Mouse (Mus musculus) left cerebral cortex, adult 18-20 months (tissue): ENCODE results near the gene Dennd1c. TPM values are rescaled to one million over a fixed set of nuclear protein-coding genes. Genes with fewer than 3 reads are reported as not detected.
A peak's percentile ranks its signal among the peaks of the same experiment; 100 is the strongest.

Experiments used
- DNase-seq, 2 experiments: peaks; one replicate each; pipeline ENCODE4 v3.0.0; 2021 to 2022; ENCODE audit warnings: low spot score in 2 of 2, mixed read lengths in 1 of 2
- total RNA-seq, 2 experiments: library from RNA; stranded (reverse); gene quantifications; 2 replicates each; pipeline ENCODE4 v1.2.3; 2021

Gene Dennd1c
- total RNA-seq, 2 experiments from 2014 or later: 1.2 to 1.8 TPM

DNA sequence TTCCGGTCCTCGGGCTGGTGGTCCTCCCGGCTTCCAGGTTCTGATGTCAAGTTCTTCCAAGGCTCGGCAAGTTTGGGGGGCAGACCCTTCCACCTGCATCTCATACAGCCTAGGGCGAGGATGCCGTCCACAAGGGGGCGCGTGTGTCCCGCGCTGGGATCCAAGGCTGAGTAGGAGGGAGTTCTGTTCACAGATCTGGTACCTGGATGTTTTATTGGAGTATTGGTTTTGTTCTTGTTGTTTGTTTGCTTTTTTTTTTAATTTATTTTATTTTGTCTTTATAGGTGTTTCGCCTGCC lies 18.3 kb upstream of the Dennd1c start:
- DNase-seq: peak; percentile 86 to 89

DNA sequence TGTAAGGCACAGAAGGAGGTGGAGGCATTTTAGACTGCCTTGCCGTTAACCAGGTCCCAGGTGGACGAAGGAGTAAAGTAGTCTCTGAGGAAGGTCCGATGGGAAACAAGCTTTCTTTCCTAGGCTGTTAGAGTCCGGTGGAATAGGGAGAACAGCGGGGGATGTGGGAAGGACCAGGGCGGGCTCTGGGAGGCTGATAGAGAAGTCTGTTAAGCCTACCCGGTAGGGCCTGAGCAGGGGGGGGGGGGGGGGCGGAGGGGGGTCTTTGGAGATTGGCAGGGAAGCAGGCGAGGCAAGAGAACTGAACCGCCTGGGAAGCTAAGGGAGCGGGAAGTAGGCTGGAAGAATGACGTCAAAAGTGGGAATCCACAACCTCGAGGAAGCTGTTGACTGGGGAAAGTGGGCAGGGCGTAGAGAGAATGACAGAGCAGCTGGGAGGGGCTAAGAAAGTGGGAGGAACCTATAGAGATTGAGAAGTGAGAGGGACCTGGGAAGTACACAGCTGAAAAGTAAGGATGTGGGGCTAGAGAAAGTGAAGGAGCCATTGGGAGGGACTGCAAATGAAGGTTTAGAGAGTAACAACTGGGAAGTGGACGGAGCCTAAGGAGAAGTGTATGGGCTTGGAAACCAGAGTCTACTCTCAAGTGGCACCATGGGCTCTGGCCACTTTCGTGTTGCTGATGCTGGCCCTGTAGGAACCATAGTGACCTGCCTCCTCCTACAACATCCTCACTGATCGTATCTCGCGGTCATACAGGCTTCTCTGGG lies 17.7 kb upstream of the Dennd1c start:
- no peak for DNase-seq

DNA sequence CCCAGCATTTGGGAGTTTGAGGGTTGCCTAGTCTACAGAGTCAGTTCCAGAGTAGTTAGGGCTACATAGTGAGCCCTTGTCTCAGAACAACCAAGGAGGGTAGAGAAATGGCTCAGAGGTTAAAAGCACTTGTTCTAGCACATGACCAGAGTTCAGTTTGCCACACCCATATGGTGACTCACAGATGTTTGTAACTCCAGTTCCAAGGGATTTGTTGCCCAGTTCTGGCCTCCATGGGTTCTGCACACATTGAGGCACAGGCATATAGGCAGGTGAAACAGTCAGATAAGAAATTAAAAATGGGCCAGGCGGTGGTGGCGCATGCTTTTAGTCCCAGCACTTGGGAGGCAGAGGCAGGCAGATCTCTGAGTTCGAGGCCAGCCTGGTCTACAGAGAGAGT lies 15.9 kb upstream of the Dennd1c start:
- DNase-seq: no peak

DNA sequence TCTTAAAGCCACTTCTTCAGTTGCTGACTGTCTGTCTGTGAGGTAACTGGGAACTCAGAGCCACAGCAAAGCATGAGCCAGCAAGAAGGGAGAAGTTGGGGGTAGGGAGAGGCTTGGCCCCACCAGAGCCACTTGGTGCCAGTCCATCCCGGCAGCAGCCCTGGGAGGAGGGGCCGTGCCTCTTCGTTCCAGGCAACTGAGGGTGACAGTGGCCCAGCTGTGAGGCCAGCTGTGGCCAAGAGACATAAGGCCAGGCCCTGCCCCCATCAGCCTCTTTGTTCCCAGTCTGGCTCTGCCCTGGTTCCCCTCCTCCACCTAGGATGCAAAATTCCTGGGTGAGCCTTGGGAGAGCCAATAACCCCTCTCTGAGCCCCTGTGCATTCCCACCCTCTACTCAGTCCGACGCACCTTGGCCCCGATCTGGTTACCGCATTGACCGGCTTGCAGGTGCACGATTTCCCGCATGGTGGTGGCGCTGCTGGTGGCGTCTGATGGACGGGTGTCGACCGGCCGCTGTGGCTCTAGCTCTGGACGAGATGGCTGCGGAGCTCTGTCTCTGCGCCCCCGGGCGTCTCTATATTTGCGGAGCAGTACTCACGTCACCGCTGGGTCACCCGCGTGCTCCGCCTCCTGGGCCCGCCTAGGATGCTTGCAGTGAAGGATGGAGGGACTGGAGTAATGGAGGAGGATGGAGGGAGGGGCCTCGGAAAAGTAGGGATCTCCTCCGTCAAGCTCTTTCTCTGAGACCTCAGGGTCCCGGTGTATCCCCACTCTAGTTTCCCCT lies 8.9 kb upstream of the Dennd1c start, which contains the start of gene Tubb4a:
Gene Tubb4a, minus strand, starts transcription at position 734 of the 784 bp plus-strand sequence.
- DNase-seq: peak; percentile 89 to 90

DNA sequence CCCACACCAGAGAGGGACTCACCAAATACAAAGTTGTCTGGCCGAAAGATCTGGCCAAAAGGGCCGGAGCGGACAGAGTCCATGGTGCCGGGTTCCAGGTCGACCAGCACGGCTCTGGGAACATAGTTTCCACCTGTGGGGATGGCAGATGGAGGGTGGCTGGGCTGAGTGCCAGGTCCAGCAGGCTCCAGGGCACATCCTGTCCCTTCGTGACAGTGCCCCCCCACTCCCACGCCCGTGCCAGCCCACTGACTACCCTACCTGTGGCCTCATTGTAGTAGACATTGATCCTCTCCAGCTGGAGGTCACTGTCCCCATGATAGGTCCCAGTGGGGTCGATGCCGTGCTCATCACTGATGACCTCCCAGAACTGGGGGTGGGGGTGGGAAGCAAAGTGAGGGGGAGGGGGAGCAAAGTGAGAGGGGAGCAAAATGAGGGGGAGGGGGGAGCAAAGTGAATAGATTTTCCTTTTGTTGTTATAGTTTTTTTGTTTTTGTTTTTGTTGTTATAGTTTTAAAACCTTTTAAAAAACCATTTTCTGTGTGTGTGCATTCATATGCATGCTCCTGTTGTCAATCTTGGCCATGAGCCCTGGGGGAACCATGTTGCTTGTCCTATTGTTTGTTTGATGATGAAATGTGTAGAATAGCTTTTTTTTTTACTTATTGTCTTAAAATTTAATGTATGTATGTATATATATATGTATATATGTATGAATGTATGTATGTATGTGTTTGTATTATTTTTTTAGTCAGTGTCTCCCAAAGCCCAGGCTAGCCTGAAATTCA lies 7.8 kb upstream of the Dennd1c start:
- DNase-seq: no peak

DNA sequence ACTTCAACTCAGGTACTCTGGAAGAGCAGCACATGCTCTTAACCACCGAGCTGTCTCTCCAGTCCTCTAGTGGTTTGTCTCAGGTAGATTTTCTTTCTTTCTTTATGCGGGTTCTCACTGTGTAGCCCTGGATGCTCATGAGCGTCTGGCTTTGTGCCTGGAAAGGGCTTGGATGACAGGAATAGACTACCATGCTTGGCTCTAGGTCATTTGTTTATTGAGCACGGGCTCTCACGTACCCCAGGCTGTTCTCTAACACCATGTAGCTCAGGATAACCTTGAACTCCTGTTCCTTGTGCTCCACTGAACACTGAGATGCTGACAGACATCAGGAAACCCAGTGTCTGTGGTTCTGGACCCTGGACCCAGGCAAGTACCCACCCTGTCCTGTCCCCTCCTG lies 4.2 kb upstream of the Dennd1c start:
- no peak for DNase-seq

DNA sequence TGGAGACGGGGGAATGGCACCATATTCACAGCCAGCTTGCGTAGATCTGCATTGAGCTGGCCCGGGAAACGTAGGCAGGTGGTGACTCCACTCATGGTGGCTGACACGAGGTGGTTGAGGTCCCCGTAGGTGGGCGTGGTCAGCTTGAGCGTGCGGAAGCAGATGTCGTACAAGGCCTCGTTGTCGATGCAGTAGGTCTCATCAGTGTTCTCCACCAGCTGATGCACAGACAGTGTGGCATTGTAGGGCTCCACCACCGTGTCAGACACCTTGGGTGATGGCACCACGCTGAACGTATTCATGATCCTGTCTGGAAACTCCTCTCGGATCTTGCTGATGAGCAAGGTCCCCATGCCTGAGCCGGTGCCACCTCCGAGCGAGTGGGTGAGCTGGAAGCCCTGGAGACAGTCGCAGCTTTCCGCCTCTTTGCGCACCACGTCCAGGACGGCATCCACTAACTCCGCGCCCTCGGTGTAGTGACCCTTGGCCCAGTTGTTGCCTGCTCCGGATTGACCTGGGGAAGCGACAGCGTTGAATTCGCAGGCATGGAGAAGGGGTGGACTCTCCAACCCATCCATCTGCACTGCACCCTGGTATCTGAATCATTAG lies 3.0 kb upstream of the Dennd1c start:
- DNase-seq: no peak

DNA sequence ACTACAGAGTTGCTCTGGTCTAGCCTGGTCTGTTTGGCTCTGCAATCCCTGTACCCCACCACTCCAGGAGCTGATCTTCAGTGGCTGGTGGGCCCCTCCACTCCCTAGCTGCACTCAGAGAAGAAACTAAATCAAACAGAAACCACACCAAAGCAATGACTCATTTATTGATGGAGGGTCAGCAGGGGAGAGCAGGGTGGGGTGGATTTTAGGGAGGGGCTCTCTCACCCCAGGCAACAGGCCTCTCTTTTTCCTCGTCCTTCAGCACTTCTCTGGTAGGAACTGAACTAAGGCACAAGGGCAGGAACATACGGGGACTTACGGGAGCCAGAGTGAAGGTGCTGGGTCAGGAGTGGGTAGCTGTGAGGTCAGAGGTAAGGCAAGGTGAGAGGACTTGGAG lies 1.6 kb upstream of the Dennd1c start:
- DNase-seq: no peak

DNA sequence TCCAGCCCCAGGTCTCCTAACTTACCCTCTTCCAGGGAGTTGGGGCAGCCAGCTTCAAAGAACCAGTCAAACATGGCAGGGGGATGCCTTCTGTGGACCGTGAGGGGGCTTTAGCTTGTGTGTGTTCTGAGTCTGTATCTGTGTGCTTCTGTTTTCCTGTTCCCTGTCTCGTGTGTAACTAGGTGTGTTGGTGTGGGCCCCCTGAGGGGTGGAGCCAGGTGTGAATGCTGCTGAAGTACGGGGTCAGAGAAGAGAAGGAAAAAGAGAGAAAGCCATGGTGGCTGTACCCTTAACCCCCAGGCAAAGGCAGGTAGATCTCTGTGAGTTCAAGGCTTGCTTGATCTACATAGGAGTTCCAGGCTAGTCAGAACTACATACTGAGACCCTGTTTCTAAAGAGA lies 1.4 kb downstream of the Dennd1c start:
- no peak for DNase-seq

DNA sequence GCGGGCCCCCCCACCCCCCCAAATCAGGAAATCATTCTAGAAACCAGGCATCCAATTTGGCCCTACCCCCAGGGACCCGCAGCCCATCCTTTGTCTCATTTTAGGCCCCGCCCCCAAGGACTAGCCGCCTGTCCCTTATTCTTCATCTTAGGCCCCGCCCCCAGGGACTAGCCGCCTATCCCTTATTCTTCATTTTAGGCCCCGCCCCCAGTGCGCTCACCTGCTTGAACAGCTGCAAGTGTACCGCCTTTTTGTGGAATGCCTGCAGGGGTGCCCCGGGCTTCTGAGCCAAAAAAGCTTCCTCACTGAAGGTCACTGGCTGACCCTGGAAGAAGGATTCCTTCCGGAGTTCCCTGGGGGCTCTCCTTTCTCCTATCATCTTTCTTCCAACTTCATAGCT lies 7.6 kb downstream of the Dennd1c start:
- DNase-seq: no peak

DNA sequence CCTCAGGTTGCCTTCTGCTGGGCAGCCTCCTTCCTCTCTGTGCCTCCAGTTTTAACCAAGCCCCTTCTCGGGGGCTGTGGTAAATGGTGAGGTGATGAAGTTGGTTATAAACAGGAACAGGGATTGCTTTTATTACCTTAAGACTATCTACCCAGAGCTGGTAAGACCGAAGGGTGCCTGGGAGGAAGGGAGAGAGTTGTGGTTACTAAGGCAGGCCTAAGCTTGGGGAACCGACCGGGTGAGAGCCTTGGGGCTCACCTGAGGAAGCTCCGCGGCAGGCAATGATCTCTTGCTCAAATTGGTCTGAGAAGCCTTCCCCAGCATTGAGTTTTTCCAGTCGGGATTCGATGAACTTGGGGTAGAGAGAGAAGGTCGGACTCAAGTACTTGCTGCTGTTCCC lies 8.0 kb downstream of the Dennd1c start:
- no peak for DNase-seq

DNA sequence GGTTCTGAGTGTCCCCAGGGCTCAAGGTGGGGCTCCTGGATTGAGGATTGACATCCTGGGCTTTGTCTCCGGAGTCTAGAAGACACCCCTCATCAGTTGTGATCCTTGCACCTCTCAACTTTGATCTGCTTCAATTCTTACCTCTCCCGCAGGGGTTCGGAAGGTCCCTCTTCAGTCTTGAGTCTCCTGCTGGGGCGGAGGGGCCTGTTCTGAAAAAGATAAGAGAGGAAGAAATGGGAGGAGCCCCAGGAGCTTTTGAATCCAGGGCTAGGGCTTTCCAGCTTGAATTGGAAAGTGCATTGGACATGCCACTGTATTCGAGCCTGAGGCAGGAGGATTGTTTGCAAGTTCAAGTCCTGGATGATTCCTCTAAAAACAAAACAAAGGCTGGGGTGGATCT lies 11.4 kb downstream of the Dennd1c start:
- no peak for DNase-seq

DNA sequence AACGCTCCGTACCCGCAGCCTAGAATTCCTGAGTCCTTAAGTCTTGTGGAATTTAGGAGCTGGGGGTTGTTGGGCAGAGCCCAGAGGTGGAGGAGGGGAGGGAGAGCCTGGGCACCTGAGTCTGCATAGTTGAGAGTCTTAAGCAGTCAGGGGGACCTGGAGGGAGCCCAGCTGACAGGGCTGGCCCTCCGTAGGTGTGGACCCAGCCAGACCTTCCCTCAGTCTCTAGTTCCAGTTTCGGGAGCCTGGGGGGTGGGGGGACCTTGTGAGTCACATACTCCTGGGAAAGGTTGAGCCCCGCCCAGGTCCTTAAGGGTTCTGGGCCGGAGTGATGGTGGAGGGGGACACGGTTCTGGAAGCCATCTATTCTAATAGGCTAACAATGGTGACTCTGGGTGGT lies 15.3 kb downstream of the Dennd1c start:
- no peak for DNase-seq

DNA sequence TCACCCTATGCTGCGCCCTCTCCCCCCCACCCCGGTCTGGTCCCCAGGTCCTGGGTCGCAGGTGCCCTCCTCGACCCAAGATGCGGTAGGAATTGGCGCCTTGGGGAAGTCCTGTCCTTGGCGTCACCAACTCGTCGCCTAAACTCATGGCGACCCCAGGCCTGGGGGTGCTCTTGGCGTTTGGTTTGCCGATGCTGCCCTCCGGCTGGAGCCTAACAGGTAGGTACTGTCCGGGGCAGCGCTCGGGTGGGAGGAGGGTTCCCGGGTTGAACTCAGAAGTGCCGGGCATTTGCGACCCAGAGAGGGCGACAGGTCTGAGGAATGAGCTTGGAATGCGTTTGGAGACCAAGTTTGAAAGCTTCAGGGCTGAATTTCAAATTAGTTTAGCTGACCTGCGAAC lies 15.8 kb downstream of the Dennd1c start:
- no peak for DNase-seq

DNA sequence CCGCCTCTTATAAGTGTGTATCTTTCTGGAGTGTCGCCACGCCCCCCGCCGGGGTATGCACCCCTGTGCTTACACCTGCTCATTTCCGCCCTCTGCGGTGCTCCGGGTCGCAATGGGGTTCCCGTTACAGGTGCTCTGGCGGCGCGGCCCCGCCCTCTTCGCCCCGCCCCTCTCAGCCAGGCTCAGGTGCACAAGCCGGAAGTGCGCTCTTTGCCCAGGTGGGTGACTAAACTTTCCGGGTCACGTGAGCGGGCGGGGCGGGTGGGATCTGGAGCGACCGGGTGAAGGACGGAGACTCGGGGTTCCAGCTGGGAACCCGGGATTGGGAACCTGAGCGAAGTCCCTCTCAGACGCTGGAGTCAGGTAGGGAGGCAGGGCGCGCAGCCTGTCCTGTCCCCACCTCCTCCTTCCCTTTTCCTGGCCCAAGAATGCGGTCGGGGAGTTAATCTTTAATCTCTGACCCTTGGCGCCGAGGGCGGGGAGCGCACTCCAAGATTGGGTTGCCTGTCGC lies 16.2 kb downstream of the Dennd1c start:
- no peak for DNase-seq

DNA sequence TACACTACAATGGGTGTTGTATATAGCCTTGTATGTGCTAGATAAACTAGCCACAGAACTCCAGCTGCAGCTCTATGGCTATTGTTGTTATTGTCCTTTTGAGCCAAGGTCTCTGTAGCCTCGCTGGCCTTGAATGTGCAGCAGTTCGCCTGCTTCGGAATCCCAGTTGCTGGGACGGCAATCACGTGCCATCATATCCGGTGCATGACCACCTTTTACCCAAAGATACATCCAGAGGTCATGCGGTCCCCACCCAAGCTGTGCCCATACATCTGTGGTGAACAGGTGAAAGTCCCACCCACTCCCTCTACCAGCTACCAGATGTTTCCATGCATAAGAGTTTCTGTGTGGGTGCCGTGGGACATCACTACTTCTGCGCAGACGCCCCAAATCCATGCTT lies 17.2 kb downstream of the Dennd1c start:
- DNase-seq: no peak

DNA sequence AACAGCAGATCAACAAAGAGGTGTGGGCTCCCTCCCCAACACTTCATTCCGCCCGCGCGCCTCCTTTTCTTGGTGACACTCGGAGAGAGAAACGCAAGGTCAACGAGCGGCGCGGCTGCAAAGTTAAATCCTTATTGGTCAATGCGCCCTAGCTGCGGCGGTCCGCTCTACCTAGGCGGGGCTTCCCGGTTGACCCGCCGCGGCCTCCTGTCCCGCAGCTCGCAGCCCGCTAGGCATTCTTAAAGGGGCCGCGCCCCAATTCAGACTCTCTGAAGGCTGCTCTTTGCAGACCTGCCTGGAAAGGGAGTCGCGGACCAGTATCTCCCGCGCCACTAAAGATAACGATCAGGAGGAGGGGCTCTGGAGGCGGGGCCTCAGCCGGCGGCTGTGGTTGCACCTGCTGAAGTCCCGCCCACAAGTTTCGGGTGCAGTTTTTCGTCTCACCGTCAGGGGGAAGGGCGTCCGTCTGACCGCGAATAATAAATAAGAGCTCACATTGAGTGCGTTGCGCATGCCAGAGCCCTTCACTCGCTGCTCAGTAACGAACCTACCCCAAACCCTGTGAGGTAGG lies 18.0 kb downstream of the Dennd1c start:
- peak; percentile 92 to 96 for DNase-seq

DNA sequence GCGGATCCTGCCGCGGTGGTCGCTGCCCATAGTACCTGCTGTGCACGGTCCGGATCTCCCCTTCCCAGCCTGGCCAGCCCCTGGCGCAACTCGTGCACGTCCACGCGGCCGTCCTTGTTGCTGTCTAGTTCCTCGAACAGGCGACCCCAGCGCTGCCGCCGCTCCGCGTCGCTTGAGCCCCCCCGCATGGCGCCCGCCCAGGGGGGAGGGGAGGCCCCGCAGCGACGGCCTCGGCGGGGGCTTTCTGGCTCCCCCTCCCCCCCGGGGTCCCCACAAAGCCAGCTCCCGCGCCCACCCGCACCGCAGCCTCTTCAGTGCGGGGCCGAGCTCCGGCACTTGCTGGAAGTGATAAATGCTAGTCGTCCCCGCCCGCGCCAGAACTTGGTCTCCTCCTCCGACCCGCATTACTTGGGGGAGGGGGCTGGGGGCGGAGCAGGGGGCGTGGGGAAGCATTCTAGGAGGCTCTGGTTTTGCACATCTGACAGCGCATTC lies 18.8 kb downstream of the Dennd1c start, which contains the start of gene Slc25a23:
Gene Slc25a23, minus strand, starts transcription at position 378 of the 492 bp plus-strand sequence.
- DNase-seq: peak; percentile 63 to 74

DNA sequence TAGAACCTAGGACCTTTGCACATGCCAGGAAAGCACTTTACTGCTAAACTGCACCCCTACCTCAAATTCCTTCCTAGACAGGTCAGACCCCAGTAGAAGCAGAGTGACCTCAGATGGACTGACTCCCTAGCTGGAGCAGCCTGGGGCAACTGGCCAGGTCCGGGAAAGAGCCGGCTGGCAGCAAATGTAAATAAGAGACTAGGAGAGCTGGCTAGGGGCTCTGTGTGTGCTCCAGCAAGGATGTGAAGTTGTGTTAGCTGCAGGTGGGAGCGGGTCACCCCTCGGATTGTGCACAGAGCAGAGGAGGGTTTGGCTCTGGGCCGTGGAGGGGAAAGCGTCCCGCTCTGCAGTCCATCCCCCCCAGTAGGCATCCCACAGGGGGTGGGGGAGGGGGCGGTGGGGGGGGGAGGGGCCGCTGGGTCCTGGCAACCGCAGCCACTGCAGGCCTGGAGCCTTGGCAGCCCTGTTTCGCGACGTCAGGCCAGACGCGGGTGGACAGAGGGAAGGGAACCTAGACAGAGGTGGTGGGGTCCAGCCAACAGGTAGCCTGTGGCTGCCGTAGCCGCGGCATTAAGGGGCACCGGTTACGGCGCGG lies 19.3 kb downstream of the Dennd1c start, which contains the start of gene Crb3:
Gene Crb3, plus strand, starts transcription at position 215 of the 595 bp plus-strand sequence.
- DNase-seq: peak; percentile 24 to 29

DNA sequence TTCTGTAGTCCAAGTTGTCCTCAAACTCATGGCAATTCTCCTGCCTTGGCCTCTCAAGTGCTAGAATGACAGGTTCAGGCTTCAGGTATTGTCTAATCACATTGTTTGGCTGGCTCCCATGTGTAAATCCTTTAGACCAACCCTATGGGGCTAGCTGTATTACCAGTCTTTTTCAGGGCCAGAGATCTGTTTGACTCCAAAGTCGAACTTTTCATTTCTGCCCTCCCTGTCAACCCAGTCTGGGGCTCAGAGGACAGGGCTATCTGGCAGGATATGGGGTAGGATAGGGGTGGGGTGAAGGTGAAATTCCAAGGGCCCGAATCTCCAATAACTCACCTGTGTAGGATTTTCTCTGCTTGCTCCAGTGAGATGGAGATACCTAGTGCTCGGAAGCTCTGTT lies 22.1 kb downstream of the Dennd1c start:
- DNase-seq: no peak
